Mouse (Mus musculus): ENCODE measurements around the gene Itpkb.

DNA sequence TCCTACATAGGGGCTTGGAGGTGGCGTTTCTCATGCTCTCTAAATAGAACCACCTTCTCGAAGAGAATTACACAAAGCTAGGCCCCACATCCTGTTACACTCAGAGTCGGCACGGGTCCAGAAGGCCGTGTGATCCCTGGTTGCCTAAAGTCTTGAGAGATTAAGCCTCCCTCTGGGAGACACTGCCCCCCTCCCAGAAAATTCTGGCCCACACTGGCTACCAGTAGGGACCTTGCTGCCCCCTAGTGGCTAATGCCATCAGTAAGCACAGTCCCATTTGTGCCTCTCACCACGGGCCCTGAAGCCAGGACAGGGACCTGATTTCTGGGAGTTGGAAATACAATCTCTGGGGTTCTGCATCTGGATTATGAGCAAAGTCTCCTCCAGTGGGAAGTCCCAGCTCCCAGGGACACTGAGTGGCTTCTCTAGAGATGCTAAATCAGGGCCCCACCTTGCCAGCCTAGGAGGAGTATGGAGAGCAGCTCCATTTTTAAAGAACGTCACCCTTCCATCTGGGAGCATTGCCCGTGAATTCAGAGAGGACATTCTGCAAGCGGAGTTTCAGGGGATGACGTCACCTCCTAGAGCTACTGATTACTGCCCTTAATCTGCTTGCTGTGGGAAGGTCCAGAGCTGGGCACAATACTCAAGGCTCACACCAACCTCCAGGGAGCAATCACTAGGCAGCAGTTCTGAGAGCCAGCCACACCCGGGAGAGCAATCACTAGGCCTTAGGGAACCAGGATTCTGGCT, 92.0 kb downstream of the Itpkb start:
- TF ChIP-seq RCOR1 (IDR thresholded peaks at IDR 0.05; ENCODE audit: low read depth, low read length) (no peak), CTCF (IDR thresholded peaks at IDR 0.05 in 2 of 3, conservative IDR thresholded peaks at IDR 0.05 in 1 of 3; ENCODE audit: control insufficient read depth in 1 of 3, insufficient read depth in 1 of 3, low read depth in 2 of 3, low read length in 3 of 3, poor library complexity in 1 of 3, severe bottlenecking in 1 of 3) (peak; percentile 81 to 90 (median 83)), EP300 (IDR thresholded peaks at IDR 0.05; ENCODE audit: low read depth in 1 of 2, low read length in 2 of 2) (no peak), MXI1 (IDR thresholded peaks at IDR 0.05; ENCODE audit: low read depth, low read length) (no peak)

Measured in MEL (cell line).